Mouse (Mus musculus): ENCODE data around the gene Cenpm. TPM values are rescaled to one million over a fixed set of nuclear protein-coding genes. Genes with fewer than 3 reads are reported as not detected.

Gene Cenpm
- polyA plus RNA-seq, 1 experiment = 187 TPM

DNA sequence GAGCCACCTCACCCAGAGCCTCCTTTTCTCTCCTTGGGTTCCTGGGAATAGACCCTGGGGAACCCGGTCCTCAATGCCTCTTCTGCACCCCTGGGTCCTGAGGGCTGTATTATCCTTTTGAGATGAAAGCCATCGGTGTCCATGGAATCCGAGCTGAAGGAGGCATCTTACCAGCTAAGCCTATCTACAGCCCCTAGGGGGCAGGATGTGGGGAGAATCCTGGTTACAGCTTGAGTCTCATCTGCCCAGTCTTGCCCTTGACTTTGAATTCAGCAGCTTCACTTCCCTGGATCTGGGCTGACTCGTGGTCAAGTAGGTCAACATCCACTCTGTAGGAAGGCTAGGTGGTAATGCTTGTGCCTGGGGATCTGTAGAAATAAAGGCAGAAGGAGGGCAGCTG, 10.7 kb upstream of the Cenpm start:
- no peak for TF ChIP-seq GATA1 (IDR thresholded peaks at IDR 0.05; ENCODE audit: low read length)

DNA sequence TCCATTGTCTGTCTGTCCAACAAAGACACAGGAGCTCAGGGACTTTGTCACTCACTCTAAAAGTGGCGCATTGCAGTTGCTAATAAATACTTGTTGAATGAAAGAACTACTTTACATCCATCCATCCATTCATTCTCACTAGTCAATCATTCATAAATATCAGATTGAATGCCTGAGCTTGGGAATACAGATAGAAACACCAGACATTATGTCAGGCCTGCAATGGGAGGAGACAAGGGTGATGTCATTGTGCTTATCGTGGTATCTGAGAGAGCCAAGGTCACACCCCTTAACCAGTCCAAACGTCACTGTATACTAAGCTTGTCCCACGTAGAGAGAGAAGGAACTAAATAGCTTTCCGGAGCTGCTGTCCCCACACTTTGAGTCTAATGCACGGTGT, 7.5 kb upstream of the Cenpm start, which contains the start of gene 1500009C09Rik:
Gene 1500009C09Rik (plus strand): TSS at position 301 of the 400 bp plus-strand sequence.
- no peak for TF ChIP-seq GATA1 (IDR thresholded peaks at IDR 0.05; ENCODE audit: low read length)

DNA sequence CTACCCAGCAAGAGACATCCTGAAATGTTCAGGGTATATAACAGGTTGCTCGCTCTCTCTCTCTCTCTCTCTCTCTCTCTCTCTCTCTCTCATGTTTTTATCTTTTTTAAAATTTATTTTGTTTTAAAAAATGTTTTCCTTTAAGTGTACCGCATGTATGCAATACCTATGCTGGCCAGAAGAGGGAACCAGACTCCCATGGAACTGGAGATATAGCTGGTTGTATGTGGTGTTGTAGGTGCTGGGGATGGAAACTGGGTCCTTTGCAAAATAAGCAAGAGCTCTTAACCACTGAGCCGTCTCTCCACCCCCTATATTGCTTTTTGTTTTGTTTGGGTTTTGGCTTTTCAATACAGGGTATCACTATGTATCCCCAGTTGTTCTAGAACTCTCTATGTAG, 7.0 kb upstream of the Cenpm start:
- TF ChIP-seq GATA1 (IDR thresholded peaks at IDR 0.05; ENCODE audit: low read length) = no peak

DNA sequence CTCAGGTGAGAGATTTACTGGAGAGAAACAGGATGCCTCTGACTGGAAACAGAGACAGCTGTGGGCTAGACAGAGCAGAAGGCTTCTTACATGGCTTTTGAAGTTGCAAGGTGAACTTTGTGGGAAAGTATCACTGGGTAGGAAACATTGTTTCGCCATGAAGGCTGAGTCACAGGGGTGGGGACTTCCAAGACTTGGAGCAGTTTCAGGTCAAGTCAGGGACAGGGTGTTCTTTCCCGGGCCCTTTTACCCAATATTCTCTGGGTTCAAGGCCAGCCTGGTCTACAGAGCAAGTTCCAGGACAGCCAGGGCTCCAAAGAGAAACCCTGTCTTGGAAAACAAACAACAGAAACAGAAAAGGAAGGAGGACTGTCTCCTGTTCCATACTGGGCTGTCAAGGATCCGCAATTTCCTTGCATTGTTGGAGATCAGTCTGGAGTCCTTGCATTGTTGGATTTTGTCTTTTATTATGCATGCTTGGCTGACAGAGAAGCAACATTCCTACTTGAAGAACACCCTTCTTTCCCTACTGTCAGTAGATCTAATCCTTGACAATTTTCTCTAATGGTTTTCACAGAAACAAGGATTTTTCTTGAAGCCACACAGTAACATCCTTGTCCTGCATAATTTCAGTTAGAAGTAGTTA, 2.7 kb upstream of the Cenpm start:
- no peak for TF ChIP-seq GATA1 (IDR thresholded peaks at IDR 0.05; ENCODE audit: low read length)

DNA sequence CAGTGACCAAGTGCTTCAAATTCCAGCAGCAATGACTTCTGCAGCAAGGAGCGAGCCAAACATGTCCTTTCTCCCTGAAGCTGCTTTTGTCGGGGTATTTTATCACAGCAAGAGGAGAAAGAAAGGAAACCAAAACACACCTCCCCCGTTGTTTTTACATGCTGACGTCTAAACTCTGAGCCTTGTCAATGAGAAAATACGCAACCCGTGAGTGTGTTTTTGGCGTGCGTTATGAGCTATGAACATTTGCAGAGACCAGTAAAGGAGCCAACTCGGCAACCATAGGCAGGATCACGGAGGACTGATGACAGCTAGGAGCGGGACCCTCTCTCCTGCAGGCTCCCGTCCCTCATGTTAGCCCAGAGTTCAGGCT, 820 bp downstream of the Cenpm start:
- TF ChIP-seq GATA1 (IDR thresholded peaks at IDR 0.05; ENCODE audit: low read length) = no peak

DNA sequence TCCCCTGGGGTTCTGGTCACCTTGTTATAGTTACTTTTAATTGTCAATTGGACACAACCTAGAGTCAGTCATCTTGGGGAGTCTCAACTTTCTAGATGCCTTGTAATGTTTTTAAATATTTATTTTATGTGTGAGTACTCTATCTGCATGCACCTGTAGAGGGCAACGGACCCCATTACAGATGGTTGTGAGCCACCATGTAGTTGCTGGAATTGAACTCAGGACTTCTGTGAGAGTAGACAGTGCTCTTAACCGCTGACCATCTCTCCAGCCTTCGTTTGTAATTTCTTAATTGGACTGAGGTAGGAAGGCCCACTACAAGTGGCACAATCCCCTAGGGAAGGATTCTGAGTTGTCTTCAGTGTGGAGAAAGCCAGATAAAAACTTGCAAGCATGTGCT, 1.2 kb downstream of the Cenpm start:
- TF ChIP-seq GATA1 (IDR thresholded peaks at IDR 0.05; ENCODE audit: low read length) = no peak

DNA sequence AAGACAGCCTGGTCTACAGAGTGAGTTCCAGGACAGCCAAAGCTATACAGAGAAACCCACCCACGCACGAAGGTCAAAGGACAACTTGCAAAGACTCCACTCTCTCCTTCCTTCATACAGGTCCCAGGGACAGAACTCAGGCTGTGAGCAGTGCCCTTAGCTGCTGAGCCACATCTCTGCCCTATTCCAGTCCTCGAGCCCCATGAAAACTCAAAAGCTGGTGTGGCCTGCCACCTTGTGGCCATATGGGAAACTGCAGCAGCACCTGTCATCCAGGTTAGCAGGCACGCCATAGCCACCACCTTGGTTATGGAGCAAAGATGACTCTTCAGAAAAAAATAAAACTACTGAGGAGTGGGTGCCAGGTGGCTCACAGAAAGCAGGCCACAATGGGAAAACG, 8.0 kb downstream of the Cenpm start:
- no peak for TF ChIP-seq GATA1 (IDR thresholded peaks at IDR 0.05; ENCODE audit: low read length)

DNA sequence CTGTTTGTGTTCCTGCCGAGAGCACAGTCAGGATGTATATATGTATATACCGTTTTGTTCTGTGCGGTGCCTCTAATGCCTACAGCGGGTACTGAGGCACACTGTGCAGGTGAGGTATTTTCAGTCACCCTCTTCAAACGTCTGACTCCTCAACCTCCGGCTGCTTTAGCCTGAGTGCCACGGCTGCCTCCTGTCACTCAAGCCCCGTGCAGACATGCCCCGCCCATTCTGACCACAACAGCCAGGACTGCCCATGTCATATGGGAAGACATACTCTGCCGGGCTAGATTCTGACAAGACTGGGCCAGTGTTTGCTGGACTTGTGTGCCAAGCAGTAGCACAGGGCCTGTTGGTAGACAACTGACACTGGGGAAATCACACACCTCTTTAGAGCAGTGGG, 8.9 kb downstream of the Cenpm start:
- no peak for TF ChIP-seq GATA1 (IDR thresholded peaks at IDR 0.05; ENCODE audit: low read length)

DNA sequence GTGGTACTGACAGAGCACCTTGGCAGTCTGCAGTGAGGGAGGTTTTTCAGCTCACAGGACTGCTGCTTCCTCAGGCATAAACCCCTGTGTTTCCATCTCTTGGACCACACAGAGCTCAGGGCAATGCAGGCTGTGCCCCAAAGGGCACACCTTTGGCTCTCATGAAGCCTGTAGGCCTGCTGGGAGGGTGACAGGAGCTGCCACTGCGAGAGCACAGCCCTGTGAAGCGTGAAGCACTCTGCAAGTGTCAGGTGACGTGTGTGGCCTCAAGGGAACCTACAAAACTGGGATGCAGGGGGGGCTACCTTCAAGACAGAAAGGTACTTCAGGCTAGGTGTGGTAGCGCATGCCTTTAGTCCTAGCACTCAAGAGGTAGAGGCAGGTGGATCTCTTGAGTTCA, 11.9 kb downstream of the Cenpm start:
- no peak for TF ChIP-seq GATA1 (IDR thresholded peaks at IDR 0.05; ENCODE audit: low read length)

DNA sequence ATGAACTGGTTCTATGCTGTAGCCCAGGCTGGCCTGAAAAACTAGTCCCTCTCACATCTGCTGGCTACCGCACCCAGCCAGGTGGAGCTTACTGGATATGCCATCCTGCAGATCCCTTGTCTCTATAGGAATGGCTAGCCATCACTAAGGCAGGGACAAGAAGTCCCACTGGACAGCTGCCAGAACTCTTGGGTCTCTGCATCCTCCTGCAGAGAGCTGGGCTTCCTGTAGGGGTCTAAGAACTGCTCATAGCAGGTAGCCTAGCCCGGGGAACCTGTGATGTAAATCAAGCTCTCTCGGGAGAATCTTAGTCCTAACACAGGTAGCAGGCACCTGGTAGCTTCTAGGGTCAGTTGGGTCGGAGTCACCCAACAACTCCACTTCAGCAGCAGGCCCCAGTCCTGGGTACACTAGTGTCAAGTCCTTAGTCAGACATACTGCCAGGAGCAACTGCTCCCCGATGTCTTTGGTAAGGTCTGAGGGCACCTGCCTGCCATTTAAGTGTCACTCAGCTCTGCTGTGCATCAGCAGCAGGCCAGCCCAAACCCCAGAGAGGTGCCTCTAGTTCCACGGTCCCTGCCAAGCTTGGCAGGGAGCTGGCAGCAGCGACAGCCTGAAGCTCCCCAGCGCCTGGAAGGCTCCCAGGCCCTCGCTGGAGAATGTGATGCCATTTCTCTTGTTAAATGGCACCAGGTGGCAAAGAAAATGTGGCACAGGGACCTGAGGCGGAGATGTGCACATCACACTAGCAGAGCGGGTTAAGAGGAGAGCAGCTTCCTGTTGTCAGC, 12.8 kb downstream of the Cenpm start:
- no peak for TF ChIP-seq GATA1 (IDR thresholded peaks at IDR 0.05; ENCODE audit: low read length)

DNA sequence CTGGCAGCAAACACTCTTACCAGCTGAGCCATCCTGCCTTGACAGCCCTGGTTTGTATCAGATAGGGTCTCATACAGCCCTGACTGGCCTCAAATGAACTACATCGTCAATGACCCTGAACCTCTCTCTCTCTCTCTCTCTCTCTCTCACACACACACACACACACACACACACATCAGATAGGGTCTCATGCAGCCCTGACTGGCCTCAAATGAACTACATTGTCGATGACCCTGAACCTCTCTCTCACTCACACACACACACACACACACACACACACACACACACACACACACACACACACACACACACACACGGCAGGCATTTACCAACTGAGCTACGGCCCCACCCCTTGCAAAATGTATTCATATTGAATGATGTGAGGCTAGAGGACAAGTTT, 13.4 kb downstream of the Cenpm start:
- TF ChIP-seq GATA1 (IDR thresholded peaks at IDR 0.05; ENCODE audit: low read length) = no peak

DNA sequence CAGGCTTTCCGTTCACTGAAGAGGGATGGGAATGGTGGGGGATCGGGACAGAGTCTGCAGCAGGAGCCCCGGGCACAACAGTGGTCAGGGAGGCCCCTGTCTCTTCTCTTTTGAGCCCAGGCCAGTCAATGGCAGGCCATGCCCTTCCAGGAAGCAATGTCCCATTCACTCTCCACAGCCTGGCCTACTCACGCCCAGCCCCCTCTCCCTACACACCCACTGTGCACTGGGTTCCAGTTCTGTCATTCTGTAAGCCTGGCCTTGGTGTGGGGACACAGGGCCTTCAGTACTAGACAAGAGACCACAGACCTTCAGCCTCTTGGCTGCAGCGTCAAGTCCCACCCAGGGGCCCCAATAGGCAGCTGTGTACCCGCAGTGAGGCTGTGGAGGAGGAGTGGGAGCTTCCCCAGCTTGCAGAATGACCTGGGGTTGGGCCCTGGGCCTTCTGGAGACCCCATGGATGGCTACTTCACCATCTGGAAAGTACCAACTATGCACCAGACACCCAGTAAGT, 14.4 kb downstream of the Cenpm start:
- TF ChIP-seq GATA1 (IDR thresholded peaks at IDR 0.05; ENCODE audit: low read length) = no peak

DNA sequence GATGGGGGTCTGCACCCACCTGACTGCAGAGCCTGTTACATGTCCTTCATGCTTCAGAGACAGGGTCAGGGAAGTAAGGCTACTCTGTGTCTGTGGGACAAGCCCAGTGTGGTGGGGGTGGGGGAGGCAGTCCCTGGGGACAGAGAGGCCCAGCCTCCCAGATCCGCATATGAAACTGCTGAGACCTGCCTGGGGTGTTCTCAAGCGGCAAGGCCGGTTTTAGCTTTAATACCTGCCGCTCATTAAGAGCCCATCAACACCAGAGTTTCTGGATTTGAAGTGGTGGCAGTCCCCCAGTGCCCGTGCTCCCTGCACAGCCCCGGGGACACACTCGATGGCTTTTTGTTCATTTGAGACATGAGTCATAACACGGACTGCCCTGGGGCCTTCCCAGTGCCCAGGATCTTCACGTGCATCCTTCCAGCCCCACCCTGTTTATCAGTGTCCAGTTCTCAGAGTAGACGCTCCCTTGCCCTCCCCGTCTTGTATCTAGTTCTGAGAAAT, 15.0 kb downstream of the Cenpm start:
- TF ChIP-seq GATA1 (IDR thresholded peaks at IDR 0.05; ENCODE audit: low read length) = no peak

DNA sequence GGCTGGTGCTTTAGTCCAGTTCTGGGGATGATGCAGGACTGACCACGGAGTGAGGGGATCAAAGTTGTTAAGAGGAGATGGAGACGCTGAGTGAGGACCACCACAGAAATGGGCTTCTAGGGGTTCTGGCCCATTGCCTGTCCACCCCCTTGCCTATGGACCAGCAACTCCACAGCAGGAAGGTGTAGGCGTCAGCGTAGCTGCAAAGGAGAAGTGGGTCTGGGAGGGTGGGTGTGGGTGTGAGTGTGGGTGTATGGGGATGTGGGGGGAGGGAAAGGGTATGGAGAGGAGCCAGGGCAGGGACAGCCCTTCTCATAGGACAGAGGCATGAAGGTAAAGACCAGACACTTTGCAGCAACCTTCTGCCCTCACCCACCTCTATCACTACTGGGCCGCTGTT, 18.8 kb downstream of the Cenpm start:
- no peak for TF ChIP-seq GATA1 (IDR thresholded peaks at IDR 0.05; ENCODE audit: low read length)

DNA sequence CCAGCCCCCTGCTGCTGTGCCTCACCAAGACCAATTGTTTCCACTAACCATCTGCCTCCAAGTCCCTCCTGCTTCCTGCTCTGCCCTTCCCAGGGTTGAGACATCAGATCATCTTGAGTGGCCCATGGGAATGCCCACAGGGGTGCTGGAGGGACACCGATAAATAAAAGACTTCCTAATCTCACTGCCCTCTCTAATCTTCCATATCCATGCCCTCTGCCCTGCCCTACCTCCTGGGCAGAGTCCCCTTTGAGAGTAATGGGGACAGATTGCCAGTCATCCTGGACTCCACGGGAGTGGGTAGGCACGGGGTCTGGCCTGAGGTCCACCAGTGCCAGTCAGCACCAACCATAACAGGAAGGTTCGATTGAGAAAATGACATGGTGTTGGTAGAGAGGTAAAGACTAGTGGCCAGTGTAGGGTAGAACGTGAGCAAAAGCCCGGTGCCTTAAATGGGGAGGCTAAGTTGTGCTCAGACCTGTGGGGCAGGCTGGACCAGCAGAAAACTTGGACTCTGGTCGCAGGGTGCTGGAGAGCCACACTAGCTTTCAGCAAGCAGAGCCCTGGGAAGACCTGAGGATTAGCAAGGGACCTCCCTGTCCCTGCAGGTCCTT, 19.8 kb downstream of the Cenpm start:
- no peak for TF ChIP-seq GATA1 (IDR thresholded peaks at IDR 0.05; ENCODE audit: low read length)

Measured in G1E-ER4 (cell line).